Mouse (Mus musculus) testis, postnatal 14 days (tissue): Measurements from ENCODE around the gene Tmem212.
A peak's percentile ranks its signal among the peaks of the same experiment; 100 is the strongest.
"Not testable (repeated sequence)": the region's sequence is repeated elsewhere in the genome, so short reads cannot be mapped to it uniquely, and the experiment has no call there.

Source experiments
- DNase-seq: peaks from one replicate; pipeline ENCODE4 v3.0.0; 2021; ENCODE audit warnings: low spot score

Gene Tmem212

DNA sequence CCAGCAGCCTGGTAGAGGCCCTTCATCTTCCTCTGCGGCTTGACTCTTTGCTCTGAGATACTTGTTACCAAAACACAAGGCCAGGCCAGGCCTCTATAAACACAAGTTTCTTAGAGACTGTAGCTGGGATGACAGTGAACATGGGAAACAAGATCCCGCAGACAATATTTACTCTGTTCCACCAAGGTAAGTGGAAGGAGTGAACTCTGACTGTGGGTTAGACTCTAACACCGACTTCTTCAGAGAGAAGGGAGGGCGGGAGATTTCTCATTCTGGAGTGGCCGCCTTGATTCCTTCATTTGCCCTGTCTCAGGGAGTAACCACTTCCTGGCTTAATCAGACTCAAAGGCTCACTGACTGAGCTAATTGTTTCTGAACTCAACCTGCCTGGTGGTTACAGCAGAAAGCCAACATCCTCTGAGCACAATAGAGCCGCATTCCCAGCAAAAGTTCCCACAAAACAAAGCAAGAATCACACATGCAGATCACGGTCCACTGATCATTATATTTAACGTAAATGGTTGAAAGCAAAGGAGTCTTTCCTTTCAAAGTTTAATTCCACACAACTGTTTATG, at the start of gene Tmem212:
TSS of gene Tmem212 (minus strand) at position 51 of the 575 bp plus-strand sequence.
- DNase-seq = no peak

DNA sequence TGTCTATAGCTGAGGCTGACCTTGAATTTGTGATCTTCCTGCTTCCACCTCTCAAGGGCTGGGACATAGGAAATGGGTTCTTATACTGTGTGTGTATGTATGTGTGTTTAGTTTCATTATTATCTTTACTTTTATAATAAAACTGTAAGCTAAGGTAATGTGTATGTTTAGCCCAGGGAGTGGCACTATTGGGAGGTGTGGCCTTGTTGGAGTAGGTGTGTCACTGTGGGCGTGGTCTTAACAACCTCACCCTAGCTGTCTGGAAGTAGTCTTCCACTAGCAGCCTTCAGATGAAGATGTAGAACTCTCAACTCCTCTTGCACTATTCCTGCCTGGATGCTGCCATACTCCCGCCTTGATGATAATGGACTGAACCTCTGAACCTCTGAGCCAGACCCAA, 49.2 kb upstream of the Tmem212 start:
- DNase-seq = not testable (repeated sequence)

DNA sequence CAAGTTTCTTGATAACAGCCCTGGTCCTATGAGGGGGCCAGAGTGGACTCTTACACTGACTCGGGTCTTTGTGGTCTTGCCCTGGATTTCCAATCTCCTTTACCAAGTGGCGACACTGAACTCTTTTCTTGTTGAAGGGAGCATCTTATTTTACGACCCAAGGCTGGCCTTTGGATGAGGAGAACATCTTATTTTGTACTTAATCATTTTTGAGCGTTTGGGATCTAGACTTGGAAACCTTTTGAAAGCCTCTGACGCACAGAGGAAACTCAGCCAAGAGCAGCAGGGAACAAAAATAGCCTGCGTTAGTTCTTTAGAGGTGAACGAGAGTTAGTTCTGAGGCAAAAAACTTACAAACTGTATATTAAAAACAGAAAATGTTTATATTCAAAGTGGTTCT, 46.8 kb upstream of the Tmem212 start:
- DNase-seq = peak; percentile 9

DNA sequence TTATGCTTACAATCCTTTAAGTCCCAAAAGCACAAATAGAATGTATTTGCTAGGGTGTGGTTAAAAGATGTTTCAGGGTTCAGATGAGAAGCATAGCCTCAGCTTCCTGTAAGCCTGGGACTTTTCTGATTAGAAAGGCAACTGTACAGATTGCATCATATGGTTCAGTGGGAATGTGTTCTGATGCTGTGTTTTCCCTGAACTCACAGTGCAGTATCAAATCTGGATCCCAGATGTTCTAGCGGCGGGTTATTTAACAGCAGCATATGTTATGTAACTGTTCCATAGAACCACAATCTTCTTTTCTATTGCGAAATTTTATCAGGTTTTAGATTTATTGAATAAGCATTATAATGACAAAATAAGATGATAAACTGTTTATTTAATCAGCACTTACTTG, 45.5 kb upstream of the Tmem212 start:
- no peak for DNase-seq

DNA sequence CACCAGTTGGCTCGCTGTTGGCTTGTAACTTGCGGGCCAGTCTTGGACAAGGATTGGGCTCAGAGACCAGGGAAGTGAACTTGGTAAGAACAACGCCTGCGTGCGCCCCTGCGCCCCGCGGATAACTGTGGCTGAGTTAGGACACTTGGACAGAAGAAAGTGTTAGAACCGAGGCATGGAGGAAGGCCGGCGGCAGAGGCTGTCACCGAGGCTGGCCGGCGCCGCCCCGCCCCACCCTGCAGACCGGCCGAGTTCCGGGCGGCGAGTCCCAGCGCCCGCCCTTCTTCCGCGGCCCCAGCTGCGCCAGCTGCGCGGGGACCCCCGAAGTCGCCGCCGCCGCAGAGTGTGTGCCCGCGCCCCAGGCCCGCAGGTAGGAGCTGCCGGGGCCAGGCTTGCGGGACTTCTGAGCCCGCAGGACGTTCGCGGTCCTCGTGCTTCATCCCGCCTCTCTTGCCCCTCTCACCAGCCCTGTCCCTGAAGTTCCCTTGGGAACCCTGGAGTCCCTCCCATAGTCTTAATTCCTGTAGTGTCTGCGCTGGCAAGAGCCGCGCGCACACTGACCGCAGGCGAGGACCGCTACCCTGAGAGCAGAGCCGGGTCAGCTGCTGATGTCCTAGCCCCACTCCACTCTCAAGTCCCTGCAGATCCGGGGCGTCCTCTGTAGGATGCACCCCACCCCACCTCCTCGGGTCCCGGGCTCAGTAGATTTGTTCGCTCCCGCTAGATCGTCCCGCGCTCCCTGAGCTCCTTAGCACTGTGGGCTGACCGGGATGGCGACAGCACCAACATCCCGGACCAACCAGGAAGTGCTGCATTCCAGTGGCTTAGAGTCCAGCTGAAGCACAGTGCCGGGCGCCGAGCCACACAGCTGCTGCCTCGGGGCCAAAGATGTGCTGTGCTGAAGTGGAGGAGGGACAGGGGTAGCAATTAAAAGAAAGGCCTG, 42.5 kb upstream of the Tmem212 start, which contains the start of gene Pld1:
TSS of gene Pld1 (plus strand) at position 315 of the 943 bp plus-strand sequence.
- DNase-seq = peak; percentile 70

DNA sequence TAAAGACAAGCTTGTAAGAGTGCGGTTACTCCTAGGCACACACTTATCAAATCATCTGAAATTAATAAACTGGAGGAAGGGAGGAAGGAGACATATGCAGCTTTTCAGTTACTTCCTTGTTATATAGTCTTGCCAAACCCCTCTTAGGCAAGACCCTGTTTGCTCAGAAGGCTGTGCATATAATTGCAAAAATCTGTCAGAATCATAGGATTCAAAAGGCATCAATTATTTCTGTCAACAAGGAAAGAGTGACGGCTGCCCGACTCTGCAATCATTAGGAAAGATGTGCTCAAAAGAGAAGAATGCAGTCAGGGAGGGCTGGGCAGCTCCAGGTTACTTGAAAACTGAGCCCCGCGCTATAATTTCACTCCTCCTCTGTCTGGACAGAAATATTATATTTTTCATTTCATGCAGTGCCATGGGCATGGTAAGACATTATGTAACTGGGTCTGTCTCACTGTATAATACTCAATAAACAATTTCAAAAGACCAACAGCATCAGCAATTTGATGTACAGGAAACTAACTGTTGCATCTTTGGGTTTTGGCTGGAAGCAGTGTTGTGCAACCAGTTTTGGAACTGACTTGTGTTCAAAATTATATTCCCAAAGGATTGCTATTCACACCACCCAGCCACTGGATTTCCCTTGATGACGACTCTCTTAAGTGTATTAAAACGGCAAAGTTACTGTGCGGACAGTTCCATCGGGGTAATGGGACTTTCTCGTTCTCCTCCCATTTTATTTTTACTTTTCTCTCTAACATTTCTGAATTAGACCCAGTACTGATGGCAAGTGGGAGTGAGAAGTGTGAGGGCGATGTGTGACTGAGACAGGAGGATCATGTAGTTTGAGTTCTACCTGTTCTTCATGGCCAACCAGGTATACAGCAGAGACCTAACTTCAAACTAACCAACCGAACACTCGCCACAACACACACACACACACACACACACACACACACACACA, 41.3 kb upstream of the Tmem212 start:
- DNase-seq = no peak

DNA sequence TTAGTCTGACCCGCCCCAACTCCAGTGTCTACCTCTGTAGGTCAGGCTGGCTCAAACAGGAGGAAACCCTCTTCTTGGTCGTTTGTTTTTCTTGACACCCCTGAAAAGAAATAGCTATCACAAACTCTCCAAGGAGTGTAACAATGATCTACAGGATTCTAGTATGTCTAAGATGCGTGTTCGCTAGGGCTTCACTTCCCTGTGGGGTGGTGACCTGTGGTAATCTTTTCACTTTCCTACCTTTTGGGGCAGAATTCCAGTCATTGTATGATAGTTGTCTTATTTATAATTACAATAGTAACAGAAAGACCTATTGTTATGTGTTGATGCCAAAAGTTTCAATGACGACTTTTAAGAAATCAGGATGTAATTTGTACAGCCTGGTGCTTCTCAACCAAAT, 40.6 kb upstream of the Tmem212 start:
- no peak for DNase-seq

DNA sequence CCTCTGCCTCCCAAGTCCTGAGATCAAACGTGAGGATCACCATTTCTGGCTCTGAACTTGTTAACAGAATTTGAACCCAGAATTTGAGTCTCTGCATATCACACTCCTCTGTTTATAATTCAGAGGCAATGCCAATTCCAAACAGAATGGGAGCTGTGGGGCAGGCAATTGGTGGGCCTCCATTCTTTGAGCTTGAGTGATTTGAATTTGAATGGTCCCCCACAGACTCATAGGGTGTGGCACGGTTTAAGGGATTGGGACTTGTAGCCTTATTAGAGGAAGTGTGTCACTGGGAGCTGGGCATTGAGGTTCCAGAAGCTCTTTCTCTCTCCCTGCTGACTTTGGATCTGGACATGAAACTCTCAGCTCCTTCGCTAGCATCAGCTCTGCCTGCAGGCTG, 39.5 kb upstream of the Tmem212 start:
- no peak for DNase-seq

DNA sequence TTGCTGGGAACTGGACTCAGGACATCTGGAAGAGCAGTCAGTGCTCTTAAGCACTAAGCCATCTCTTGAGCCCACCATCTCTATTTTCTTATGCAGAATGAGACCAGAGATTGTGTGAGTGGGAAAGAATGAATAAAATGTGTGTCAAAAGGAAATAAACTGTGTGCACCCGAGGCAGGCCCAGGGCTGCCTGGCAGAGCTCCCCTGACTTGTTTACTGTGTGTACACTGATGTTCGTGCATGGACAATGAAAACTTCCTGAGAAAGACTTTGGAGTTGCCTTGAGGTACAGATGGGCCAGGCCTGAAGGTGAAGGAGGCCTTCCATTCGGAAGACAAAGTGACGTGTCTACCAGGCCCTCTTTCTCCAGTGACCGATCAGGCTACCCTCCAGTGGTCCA, 36.2 kb upstream of the Tmem212 start:
- no peak for DNase-seq

DNA sequence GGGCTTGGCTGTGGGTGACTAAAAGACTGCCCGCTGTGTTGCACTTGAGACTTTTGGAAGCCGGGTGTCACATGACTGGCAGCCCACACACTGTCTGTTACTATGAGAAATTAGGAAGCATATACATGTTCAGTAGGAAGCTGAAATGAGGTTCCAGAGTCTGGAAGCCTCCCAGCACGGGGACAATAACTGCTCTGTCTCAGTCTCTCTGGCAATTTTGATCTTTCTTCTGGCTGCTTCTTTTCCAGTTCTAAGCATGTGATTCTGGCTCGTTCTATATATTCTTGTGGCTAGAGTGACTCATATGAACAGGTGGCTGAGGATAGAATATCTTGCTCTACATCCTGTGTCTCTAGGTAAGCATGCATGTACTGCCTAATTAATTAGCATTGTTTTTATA, 33.1 kb upstream of the Tmem212 start:
- no peak for DNase-seq

DNA sequence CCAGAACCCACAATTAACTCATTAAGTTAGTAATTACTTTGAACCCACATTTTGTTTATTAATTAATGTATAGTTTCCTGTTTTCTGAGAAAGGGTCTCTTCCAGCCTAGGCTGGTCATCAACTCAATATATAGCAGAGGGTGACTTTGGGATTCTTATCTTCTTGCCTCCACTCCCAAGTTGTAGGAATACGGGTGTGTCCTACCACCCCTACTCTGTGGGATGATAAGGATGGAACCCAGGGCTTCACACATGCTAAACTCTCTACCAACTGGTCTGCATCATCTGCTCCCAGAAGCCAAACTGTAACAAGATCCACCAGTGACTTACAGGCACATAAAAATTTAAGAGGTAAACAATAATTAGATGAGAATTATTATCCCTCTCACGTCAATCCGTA, 27.9 kb upstream of the Tmem212 start:
- no peak for DNase-seq

DNA sequence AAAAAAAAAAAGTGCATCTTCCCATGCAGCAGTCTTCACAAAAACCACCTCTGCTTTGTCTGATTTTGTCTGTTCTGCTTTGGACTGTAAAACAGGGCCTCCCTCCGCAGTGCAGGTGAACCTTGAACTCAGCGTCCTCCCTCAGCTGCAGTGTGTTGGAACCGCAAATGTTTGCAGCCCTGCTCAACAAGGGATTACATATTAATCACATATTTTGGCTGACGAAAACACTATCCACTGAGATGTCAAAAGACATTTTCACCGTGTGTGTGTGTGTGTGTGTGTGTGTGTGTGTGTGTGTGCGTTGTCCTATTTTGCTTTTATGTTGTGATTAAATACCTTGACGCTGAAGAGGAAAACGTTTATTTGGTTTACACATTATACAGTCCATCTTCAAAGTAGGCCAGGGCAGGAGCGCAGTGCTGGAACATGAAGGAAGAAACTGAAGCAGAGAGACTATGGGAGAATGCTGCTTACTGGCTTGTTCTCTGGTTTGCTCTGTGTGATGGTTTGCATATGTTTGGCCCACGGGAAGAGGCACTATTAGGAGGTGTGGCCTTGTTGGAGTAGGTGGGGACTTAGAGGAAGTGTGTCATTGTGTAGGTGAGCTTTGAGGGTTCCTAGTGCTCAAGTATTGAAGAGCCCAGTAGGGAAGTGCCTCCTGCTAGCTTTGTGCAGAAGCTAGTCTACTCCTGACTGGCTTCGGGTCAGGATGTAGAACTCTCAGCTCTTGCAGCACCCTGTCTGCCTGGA, 25.3 kb upstream of the Tmem212 start:
- DNase-seq = no peak

DNA sequence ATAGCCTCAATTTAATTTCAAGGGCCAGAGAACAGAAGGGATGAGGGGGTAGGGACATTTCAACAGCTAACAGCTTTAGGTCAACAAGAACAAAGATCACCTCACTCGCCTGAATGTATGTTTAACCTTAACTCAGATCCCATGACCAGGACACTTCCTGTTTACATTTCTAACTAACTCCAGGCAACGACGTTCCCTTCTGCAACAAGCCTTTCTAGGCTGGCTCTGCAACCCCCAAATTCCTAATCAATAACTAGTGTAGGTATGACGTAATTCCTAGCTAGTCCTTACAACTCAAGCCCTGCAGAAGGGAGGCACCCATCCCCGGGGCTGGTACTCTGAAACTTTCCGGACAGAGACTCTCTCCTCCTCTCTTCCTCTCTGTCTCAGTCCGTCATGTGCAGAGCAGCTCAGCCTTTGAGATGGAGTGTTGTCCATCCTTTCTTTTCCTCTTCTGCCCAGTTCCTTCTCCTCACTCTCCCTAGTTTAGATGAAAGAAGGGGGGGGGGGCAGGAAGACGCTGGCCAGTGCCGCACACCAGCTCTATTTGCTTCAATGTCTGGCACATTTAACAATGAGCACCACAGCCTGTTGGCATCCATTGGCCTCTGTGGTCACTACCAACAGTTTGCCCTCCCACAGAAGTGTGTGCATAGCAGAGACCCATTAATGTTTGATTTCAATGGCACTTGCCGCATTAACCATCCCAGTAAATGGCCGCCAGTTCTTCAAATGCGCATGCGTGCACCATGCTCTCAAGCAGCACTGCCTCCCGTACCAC, 22.7 kb upstream of the Tmem212 start:
- DNase-seq = no peak

DNA sequence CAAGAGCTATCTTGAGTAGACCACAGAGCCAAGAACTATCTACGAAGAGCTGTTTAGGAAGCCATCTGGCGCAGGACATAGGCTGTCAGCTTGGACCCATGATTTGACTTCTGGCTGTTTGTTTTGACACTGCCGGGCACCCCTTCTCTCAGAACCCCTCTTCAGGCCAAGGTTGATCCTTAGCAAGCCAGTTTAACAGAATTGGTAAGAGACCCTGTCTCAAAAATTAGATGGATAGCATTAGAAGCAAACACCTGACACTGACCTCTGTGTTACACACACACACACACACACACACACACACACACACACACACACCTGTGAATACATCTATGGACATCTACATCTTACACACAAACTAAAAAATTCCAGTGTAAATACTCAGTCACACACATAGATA, 12.8 kb upstream of the Tmem212 start:
- no peak for DNase-seq

DNA sequence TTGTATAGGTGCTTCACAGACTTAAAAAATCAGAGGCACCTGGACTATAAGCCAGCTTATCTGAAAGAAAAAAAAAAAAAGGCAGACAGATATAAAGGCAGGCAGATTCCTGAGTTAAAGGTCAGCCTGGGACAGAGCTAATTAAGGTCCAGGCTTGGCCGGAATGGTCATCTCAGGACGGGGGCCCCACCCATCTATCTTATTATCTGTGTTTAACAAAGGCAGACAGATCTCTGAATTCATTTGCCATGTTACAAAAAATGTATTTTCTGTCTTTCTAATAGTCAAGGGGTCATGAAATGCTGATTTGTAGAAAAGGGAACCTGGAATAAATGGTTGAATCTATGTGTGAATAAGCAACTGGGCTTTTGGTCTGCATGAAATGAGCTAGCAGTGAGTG, 12.1 kb upstream of the Tmem212 start:
- DNase-seq = no peak

DNA sequence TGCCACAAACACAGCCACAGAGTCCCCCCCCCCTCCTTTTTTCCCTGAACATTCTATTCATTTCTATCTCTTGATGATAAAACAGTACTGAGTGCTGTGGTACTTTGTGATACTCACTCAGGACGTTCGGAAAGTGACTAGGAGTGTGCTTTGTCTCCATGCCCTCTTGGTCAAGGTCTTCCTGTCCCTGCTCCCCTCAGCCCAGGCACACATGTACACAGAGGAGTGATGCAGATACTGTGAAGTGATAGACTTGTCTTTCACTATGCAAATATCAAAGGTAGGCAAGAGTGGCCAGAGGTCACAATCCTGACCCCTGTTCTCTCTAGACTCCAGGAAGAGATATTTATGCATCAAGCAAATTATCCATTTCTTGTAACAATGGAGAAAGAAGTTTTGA, 11.1 kb upstream of the Tmem212 start:
- no peak for DNase-seq

DNA sequence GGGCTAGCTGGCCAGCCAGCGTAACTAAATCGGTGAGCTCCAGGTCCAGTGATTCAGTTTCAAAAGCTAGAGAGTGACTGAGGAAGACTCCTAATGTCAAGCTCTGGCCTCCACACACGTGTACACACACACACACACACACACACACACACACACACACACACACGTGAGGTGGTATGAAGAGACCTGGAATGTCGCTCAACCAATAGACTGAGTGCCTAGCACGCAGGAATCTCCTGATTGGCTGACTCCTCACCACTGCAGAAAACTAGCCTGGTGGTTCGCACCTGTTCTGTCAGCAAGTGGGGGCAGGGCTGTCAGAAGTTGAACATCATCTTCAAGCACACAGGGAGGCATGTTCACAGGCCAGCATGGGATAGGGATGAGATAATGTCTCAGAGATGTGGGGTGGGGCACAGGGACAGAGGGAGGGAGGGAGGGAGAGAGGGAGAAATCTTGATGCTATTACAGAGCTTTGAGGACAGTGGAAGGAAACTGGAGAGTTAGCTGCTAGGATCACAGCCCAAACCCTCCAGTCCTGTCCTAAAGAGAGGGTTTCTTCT, 10.6 kb upstream of the Tmem212 start:
- DNase-seq = no peak

DNA sequence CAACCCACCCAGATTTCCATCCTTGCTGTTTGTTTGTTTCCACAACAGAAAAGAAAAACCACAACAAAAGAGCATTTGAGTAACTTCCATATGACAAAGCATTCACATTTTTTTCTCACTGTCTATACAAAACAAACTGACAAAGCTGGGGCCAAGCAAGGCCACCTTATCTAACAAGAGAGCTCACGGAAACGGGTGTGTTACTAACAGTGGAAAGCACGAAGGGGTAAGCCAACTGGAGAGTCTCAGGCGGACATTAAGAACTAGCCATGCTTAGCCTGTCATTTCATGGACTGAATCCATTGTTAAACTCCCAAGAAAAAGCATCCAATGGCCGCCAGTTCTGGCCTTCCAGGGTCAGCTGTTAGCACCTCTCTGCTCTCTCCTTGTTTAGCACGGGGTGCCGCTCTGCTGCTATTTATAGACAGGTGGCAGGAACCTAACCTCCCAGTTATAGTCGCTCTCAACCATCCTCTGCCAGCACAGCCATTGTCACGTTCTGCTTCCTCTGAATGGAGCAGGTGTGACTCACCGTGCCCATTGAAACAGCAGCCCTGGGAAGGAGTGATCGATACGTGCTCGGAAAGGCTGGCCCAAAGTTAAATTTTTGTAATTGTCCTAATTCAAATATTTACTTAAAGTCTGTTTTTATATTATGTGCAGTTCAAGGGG, 8.6 kb upstream of the Tmem212 start:
- DNase-seq = no peak

DNA sequence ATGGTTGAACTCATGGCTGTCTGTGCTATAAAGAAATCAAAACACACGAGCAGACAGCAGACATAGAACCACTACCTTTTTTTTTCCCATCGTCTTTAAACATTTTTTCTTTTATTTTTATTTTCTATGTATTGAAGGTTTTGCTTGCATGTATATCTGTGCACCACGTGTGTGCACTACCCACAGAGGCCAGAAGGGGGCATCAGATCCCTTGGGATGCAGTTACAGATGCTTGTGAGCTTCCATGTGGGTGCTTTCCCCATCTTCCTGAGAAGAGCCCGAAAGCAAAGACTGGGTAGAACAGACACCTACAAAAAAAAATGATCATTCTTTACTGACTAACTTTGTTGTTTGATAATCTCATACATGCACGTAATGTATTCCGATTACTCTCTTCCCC, 5.7 kb upstream of the Tmem212 start:
- DNase-seq = no peak
